Mouse (Mus musculus) E14TG2a.4 (cell line): ENCODE results near the gene Gm20388.

Experiments used
- CTCF ChIP-seq: conservative IDR thresholded peaks from 2 replicates; pipeline ENCODE4 v1.5.1; 2014; ENCODE audit warnings: low read length
- NANOG ChIP-seq: IDR thresholded peaks from 2 replicates; pipeline ENCODE4 v1.6.1; 2014; ENCODE audit warnings: borderline replicate concordance, low read length, mixed read lengths
- POU5F1 ChIP-seq: IDR thresholded peaks from 2 replicates; pipeline ENCODE4 v1.6.1; 2014; ENCODE audit warnings: low read length, borderline replicate concordance

- TF ChIP-seq CTCF (no peak), NANOG (no peak), POU5F1 (no peak)
Observed at GRCm38 (mm10) chr8:123504591-123505195, 3594.1 kb downstream of the Gm20388 start.
